In genomic region chr7:41500151-41500934, GRCm38 (mm10) we compare ENCODE assay signal across 7 mouse cellular contexts. TPM values are rescaled to one million over a fixed set of nuclear protein-coding genes. Genes with fewer than 3 reads are reported as not detected.
DNase-seq lines count a peak whose midpoint lies in the region; ATAC-seq and TF ChIP-seq lines count a peak whose summit lies in the region.

No protein-coding gene starts in this region.

- peak; percentile 40 to 59 for DNase-seq in cerebellum, postnatal 36 days
- DNase-seq in limb, embryonic 10.5 days (ENCODE audit: low spot score) = peak; percentile 35
- DNase-seq in midbrain, embryonic 11.5 days (ENCODE audit: low spot score, missing footprints) = peak; percentile 93
- peak; percentile 9 for DNase-seq in skeletal muscle tissue, adult 2 months (ENCODE audit: low read depth, low spot score)

- no peaks in the 10 kb centered on the region for H3K27me3 ChIP-seq in intestine, postnatal 0 days (replicated peaks; ENCODE audit: control insufficient read depth, insufficient read depth, low read length)
- H3K27me3 ChIP-seq in limb, embryonic 10.5 days (ENCODE audit: low read depth, poor library complexity, severe bottlenecking) = no peaks in the 10 kb centered on the region
- no peaks in the 10 kb centered on the region for H3K27me3 ChIP-seq in midbrain, embryonic 11.5 days (ENCODE audit: control insufficient read depth, insufficient read depth, low read length)

- peak; percentile 63 for TF ChIP-seq CTCF in intestine, postnatal 0 days (IDR thresholded peaks at IDR 0.05; ENCODE audit: low read depth)

- 15% methylated on average over 22 of the region's 22 CpGs for WGBS in intestine, postnatal 0 days
- WGBS in limb, embryonic 10.5 days = 18% methylated on average over 22 of the region's 22 CpGs
- 21% methylated on average over 22 of the region's 22 CpGs for WGBS in midbrain, embryonic 11.5 days

- no peak overlapping the region for H3K27ac ChIP-seq in intestine, postnatal 0 days (ENCODE audit: low read depth, low read length)
- H3K27ac ChIP-seq in limb, embryonic 10.5 days = no peak overlapping the region
- H3K27ac ChIP-seq in midbrain, embryonic 11.5 days (ENCODE audit: low read depth, low read length) = no peak overlapping the region

- ATAC-seq in activated CD4-positive, CD25-positive, alpha-beta regulatory T cell, adult 4 months = peak; percentile 26
- ATAC-seq in granulocyte monocyte progenitor cell, adult 5-6 weeks (replicated peaks; ENCODE audit: poor library complexity, severe bottlenecking) = peak; percentile 57
- 0 out of 2 replicates have a peak, but pooled peaks have one; percentile 26 for ATAC-seq in intestine, postnatal 0 days
- ATAC-seq in midbrain, embryonic 11.5 days (ENCODE audit: low FRiP score) = no peak

- H3K4me2 ChIP-seq in intestine, postnatal 0 days (replicated peaks; ENCODE audit: low read depth) = peak overlapping the region; percentile 86
- H3K4me2 ChIP-seq in midbrain, embryonic 11.5 days = peak overlapping the region; percentile 62

- no peaks in the 10 kb centered on the region for H3K36me3 ChIP-seq in intestine, postnatal 0 days (ENCODE audit: control insufficient read depth, insufficient read depth)
- H3K36me3 ChIP-seq in limb, embryonic 10.5 days = no peaks in the 10 kb centered on the region; the same call in 1 of the 2 replicates
- H3K36me3 ChIP-seq in midbrain, embryonic 11.5 days (ENCODE audit: control insufficient read depth, insufficient read depth, low read length) = no peaks in the 10 kb centered on the region

- no peaks in the 10 kb centered on the region for H3K4me1 ChIP-seq in intestine, postnatal 0 days (replicated peaks; ENCODE audit: control insufficient read depth, insufficient read depth, low read length)
- no peaks in the 10 kb centered on the region for H3K4me1 ChIP-seq in limb, embryonic 10.5 days
- H3K4me1 ChIP-seq in midbrain, embryonic 11.5 days (ENCODE audit: control insufficient read depth, insufficient read depth, low read length) = no peaks in the 10 kb centered on the region

- H3K4me3 ChIP-seq in intestine, postnatal 0 days (ENCODE audit: low read depth, low read length) = peak overlapping the region; percentile 78
- H3K4me3 ChIP-seq in limb, embryonic 10.5 days = peak overlapping the region; percentile 68
- peak overlapping the region; percentile 55 for H3K4me3 ChIP-seq in midbrain, embryonic 11.5 days (ENCODE audit: low read depth, low read length)

- H3K9me3 ChIP-seq in intestine, postnatal 0 days (ENCODE audit: control insufficient read depth) = no peaks in the 10 kb centered on the region
- 0 out of 2 replicates have a peak, but pooled peaks cover 3% of the 10 kb centered on the region for H3K9me3 ChIP-seq in limb, embryonic 10.5 days (replicated peaks)
- no peaks in the 10 kb centered on the region; the same call in 1 of the 2 replicates for H3K9me3 ChIP-seq in midbrain, embryonic 11.5 days (ENCODE audit: control insufficient read depth, low read length)

- peak overlapping the region; percentile 31 for H3K9ac ChIP-seq in intestine, postnatal 0 days (ENCODE audit: low read depth, low read length)
- peak overlapping the region; percentile 57; the same call in 1 of the 2 replicates for H3K9ac ChIP-seq in midbrain, embryonic 11.5 days (ENCODE audit: low read length)

RNA-seq across cellular contexts. Expression of gene AW146154, which starts 0.7 kb away (rescaled TPM):
- 10 to 100 TPM; 16.0 to 17.4 TPM for polyA plus RNA-seq in activated CD4-positive, CD25-positive, alpha-beta regulatory T cell, adult 4 months (2017; shearing (Covaris generic))
- total RNA-seq in granulocyte monocyte progenitor cell, adult 5-6 weeks (2014; fragmentation: Nextera tagmentation) = 12.0 and 23.4 TPM in 2 replicates
- 7.5 and 8.4 TPM in 2 replicates for total RNA-seq in granulocyte monocyte progenitor cell, adult 5-6 weeks (2017)
- polyA plus RNA-seq in intestine, postnatal 0 days (2015; fragmentation: Nextera tagmentation; extraction: Ambion mirVana) = 5.5 and 6.3 TPM in 2 replicates
- 9.9 and 11.3 TPM in 2 replicates for polyA plus RNA-seq in limb, embryonic 10.5 days (2016; fragmentation: Nextera tagmentation; extraction: Ambion mirVana)
- 6.3 and 8.1 TPM in 2 replicates for polyA plus RNA-seq in midbrain, embryonic 11.5 days (2014; fragmentation: Nextera tagmentation; extraction: Ambion mirVana)

RNA-seq across cellular contexts. Expression of gene Gm20449, which starts 1.1 kb away (rescaled TPM):
- not detected for polyA plus RNA-seq in activated CD4-positive, CD25-positive, alpha-beta regulatory T cell, adult 4 months (2017; shearing (Covaris generic))
- total RNA-seq in granulocyte monocyte progenitor cell, adult 5-6 weeks (2014; fragmentation: Nextera tagmentation) = not detected in 2 replicates
- total RNA-seq in granulocyte monocyte progenitor cell, adult 5-6 weeks (2017) = not detected in 2 replicates
- not detected in 2 replicates for polyA plus RNA-seq in intestine, postnatal 0 days (2015; fragmentation: Nextera tagmentation; extraction: Ambion mirVana)
- 0.04 TPM in 2 replicates for polyA plus RNA-seq in limb, embryonic 10.5 days (2016; fragmentation: Nextera tagmentation; extraction: Ambion mirVana)
- 0.04 and 0.12 TPM in 2 replicates for polyA plus RNA-seq in midbrain, embryonic 11.5 days (2014; fragmentation: Nextera tagmentation; extraction: Ambion mirVana)

RNA-seq across cellular contexts. Expression of gene Vmn2r57, which starts 51.8 kb away (rescaled TPM):
- polyA plus RNA-seq in activated CD4-positive, CD25-positive, alpha-beta regulatory T cell, adult 4 months (2017; shearing (Covaris generic)) = under 1 TPM in 1 of 2 experiments, not detected in 1; 0.32 TPM
- total RNA-seq in granulocyte monocyte progenitor cell, adult 5-6 weeks (2014; fragmentation: Nextera tagmentation) = not detected in 2 replicates
- not detected in 2 replicates for total RNA-seq in granulocyte monocyte progenitor cell, adult 5-6 weeks (2017)
- 0.07 TPM in 2 replicates for polyA plus RNA-seq in intestine, postnatal 0 days (2015; fragmentation: Nextera tagmentation; extraction: Ambion mirVana)
- polyA plus RNA-seq in limb, embryonic 10.5 days (2016; fragmentation: Nextera tagmentation; extraction: Ambion mirVana) = 0.16 and 0.23 TPM in 2 replicates
- polyA plus RNA-seq in midbrain, embryonic 11.5 days (2014; fragmentation: Nextera tagmentation; extraction: Ambion mirVana) = 0.22 and 0.26 TPM in 2 replicates

Comparison
In these comparisons a context has a peak if more than half of its experiments do, and no peak if none do; other contexts are left out.
1. DNase-seq: peak in every context shown above with its lines; median percentile 93 in midbrain, embryonic 11.5 days; 50 in cerebellum, postnatal 36 days; 35 in limb, embryonic 10.5 days; 9 in skeletal muscle tissue, adult 2 months.